Mouse (Mus musculus) brain, embryonic 14.5 days (tissue): Measurements from ENCODE around the gene Dmrta2.

ENCODE experiments used
- CTCF ChIP-seq: fragments of 200-500 bp; IDR thresholded peaks from 2 replicates; pipeline ENCODE4 v1.5.1; 2012; ENCODE audit warnings: inconsistent platforms, mild to moderate bottlenecking, moderate library complexity, borderline replicate concordance; ENCODE audit not compliant: insufficient read depth, insufficient read length; ENCODE audit errors: extremely low read depth
- POLR2A ChIP-seq: fragments of 200-500 bp; IDR thresholded peaks from 2 replicates; pipeline ENCODE4 v1.6.1; 2012; ENCODE audit warnings: mild to moderate bottlenecking, inconsistent platforms, borderline replicate concordance; ENCODE audit not compliant: poor library complexity, insufficient read depth, insufficient read length, severe bottlenecking; ENCODE audit errors: extremely low read depth

DNA sequence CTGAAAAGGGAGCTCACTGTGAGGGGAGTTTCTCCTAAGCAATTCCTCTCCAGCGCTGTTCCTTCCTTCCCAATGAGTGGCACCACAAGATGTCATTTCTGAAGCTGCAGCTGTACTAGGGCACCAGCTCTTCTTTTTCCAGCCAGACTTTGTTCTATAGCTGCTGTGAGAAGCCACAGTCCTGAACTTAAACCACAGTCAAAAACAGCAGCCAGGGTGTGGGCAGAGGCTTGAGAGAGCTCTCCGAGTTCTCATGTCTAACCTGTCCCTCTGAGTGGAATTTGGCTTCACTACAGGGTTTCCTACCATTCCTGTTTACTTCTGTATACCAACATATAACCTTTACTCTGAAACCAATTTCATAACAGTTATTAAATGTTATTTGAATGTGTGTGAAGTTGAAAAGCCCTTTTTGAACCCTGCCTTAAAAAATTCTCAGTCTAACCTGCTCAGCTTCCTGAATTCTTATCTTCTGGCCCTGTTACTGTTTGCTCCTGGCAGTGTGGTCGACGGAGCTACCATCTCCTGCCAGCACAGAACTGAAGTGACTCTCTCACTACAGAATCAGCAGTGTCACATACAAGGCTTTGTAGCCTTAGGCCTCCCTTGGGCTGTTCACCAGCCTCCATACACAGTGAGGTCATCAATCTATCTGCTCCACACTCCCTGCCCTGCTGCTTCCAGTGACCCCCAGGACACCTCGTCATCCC lies 14.1 kb upstream of the Dmrta2 start:
- TF ChIP-seq CTCF, result no peak
- no peak for TF ChIP-seq POLR2A
